Mouse (Mus musculus): Measurements from ENCODE around the gene Gm20458. TPM values are rescaled to one million over a fixed set of nuclear protein-coding genes. Genes with fewer than 3 reads are reported as not detected.

Gene Gm20458
- polyA plus RNA-seq, 1 experiment: not detected

- Histone ChIP-seq H3K9ac (ENCODE audit: low read depth, poor library complexity, severe bottlenecking) (no peak overlapping the region), H3K27me3 (ENCODE audit: control insufficient read depth, insufficient read depth, low read length, poor library complexity, severe bottlenecking) (no peaks in the 10 kb centered on the region), H3K36me3 (ENCODE audit: control insufficient read depth, insufficient read depth, low read length, poor library complexity, severe bottlenecking) (peaks cover 19% of the 10 kb centered on the region), H3K9me3 (replicated peaks; ENCODE audit: control insufficient read depth, insufficient read depth, low read length, poor library complexity, severe bottlenecking) (no peaks in the 10 kb centered on the region), H3K4me1 (ENCODE audit: control insufficient read depth, insufficient read depth, low read length) (peaks cover 5% of the 10 kb centered on the region), H3K27ac (ENCODE audit: insufficient read depth, low read length) (no peak overlapping the region), H3K4me3 (ENCODE audit: low read depth, low read length) (no peak overlapping the region)
- TF ChIP-seq CTCF (IDR thresholded peaks at IDR 0.05; ENCODE audit: low read depth, low read length) (no peak), POLR2A (IDR thresholded peaks at IDR 0.05; ENCODE audit: insufficient read depth, low read length) (no peak), EP300 (IDR thresholded peaks at IDR 0.05; ENCODE audit: insufficient read depth, low read depth, low read length) (no peak)
Measured at GRCm38 (mm10) chr2:164421306-164421705, 39.5 kb upstream of the Gm20458 start.

GRCm38 (mm10) chr2:164421979-164422378 is 38.8 kb upstream of the Gm20458 start:
- Histone ChIP-seq H3K4me1 (ENCODE audit: control insufficient read depth, insufficient read depth, low read length) (peaks cover 5% of the 10 kb centered on the region), H3K27me3 (ENCODE audit: control insufficient read depth, insufficient read depth, low read length, poor library complexity, severe bottlenecking) (no peaks in the 10 kb centered on the region), H3K27ac (ENCODE audit: insufficient read depth, low read length) (no peak overlapping the region), H3K36me3 (ENCODE audit: control insufficient read depth, insufficient read depth, low read length, poor library complexity, severe bottlenecking) (peaks cover 19% of the 10 kb centered on the region), H3K4me3 (ENCODE audit: low read depth, low read length) (no peak overlapping the region), H3K9ac (ENCODE audit: low read depth, poor library complexity, severe bottlenecking) (no peak overlapping the region), H3K9me3 (replicated peaks; ENCODE audit: control insufficient read depth, insufficient read depth, low read length, poor library complexity, severe bottlenecking) (no peaks in the 10 kb centered on the region)
- TF ChIP-seq CTCF (IDR thresholded peaks at IDR 0.05; ENCODE audit: low read depth, low read length) (no peak), POLR2A (IDR thresholded peaks at IDR 0.05; ENCODE audit: insufficient read depth, low read length) (no peak), EP300 (IDR thresholded peaks at IDR 0.05; ENCODE audit: insufficient read depth, low read depth, low read length) (no peak)

GRCm38 (mm10) chr2:164422675-164423393 is 37.9 kb upstream of the Gm20458 start:
- Histone ChIP-seq H3K9me3 (replicated peaks; ENCODE audit: control insufficient read depth, insufficient read depth, low read length, poor library complexity, severe bottlenecking) (no peaks in the 10 kb centered on the region), H3K36me3 (ENCODE audit: control insufficient read depth, insufficient read depth, low read length, poor library complexity, severe bottlenecking) (peaks cover 23% of the 10 kb centered on the region), H3K4me3 (ENCODE audit: low read depth, low read length) (no peak overlapping the region), H3K4me1 (ENCODE audit: control insufficient read depth, insufficient read depth, low read length) (peaks cover 4% of the 10 kb centered on the region), H3K27ac (ENCODE audit: insufficient read depth, low read length) (no peak overlapping the region), H3K27me3 (ENCODE audit: control insufficient read depth, insufficient read depth, low read length, poor library complexity, severe bottlenecking) (no peaks in the 10 kb centered on the region), H3K9ac (ENCODE audit: low read depth, poor library complexity, severe bottlenecking) (no peak overlapping the region)
- TF ChIP-seq EP300 (IDR thresholded peaks at IDR 0.05; ENCODE audit: insufficient read depth, low read depth, low read length) (no peak), CTCF (IDR thresholded peaks at IDR 0.05; ENCODE audit: low read depth, low read length) (no peak), POLR2A (IDR thresholded peaks at IDR 0.05; ENCODE audit: insufficient read depth, low read length) (no peak)

GRCm38 (mm10) chr2:164423464-164423863 is 37.3 kb upstream of the Gm20458 start:
- peaks cover 29% of the 10 kb centered on the region for H3K36me3 ChIP-seq (ENCODE audit: control insufficient read depth, insufficient read depth, low read length, poor library complexity, severe bottlenecking)
- H3K9me3 ChIP-seq (replicated peaks; ENCODE audit: control insufficient read depth, insufficient read depth, low read length, poor library complexity, severe bottlenecking): no peaks in the 10 kb centered on the region
- TF ChIP-seq EP300 (IDR thresholded peaks at IDR 0.05; ENCODE audit: insufficient read depth, low read depth, low read length): no peak
- no peak for TF ChIP-seq POLR2A (IDR thresholded peaks at IDR 0.05; ENCODE audit: insufficient read depth, low read length)
- no peak for TF ChIP-seq CTCF (IDR thresholded peaks at IDR 0.05; ENCODE audit: low read depth, low read length)
- no peaks in the 10 kb centered on the region for H3K27me3 ChIP-seq (ENCODE audit: control insufficient read depth, insufficient read depth, low read length, poor library complexity, severe bottlenecking)
- H3K4me1 ChIP-seq (ENCODE audit: control insufficient read depth, insufficient read depth, low read length): peaks cover 2% of the 10 kb centered on the region
- no peak overlapping the region for H3K9ac ChIP-seq (ENCODE audit: low read depth, poor library complexity, severe bottlenecking)
- H3K27ac ChIP-seq (ENCODE audit: insufficient read depth, low read length): no peak overlapping the region
- no peak overlapping the region for H3K4me3 ChIP-seq (ENCODE audit: low read depth, low read length)

GRCm38 (mm10) chr2:164424406-164424805 is 36.4 kb upstream of the Gm20458 start:
- no peaks in the 10 kb centered on the region for H3K9me3 ChIP-seq (replicated peaks; ENCODE audit: control insufficient read depth, insufficient read depth, low read length, poor library complexity, severe bottlenecking)
- H3K36me3 ChIP-seq (ENCODE audit: control insufficient read depth, insufficient read depth, low read length, poor library complexity, severe bottlenecking): peaks cover 39% of the 10 kb centered on the region
- no peak overlapping the region for H3K9ac ChIP-seq (ENCODE audit: low read depth, poor library complexity, severe bottlenecking)
- peaks cover 7% of the 10 kb centered on the region for H3K4me1 ChIP-seq (ENCODE audit: control insufficient read depth, insufficient read depth, low read length)
- TF ChIP-seq CTCF (IDR thresholded peaks at IDR 0.05; ENCODE audit: low read depth, low read length) (no peak), POLR2A (IDR thresholded peaks at IDR 0.05; ENCODE audit: insufficient read depth, low read length) (no peak), EP300 (IDR thresholded peaks at IDR 0.05; ENCODE audit: insufficient read depth, low read depth, low read length) (no peak)
- H3K27ac ChIP-seq (ENCODE audit: insufficient read depth, low read length): no peak overlapping the region
- H3K27me3 ChIP-seq (ENCODE audit: control insufficient read depth, insufficient read depth, low read length, poor library complexity, severe bottlenecking): no peaks in the 10 kb centered on the region
- H3K4me3 ChIP-seq (ENCODE audit: low read depth, low read length): no peak overlapping the region

GRCm38 (mm10) chr2:164425401-164425800 is 35.4 kb upstream of the Gm20458 start:
- no peak overlapping the region for H3K4me3 ChIP-seq (ENCODE audit: low read depth, low read length)
- TF ChIP-seq EP300 (IDR thresholded peaks at IDR 0.05; ENCODE audit: insufficient read depth, low read depth, low read length): no peak
- TF ChIP-seq CTCF (IDR thresholded peaks at IDR 0.05; ENCODE audit: low read depth, low read length): no peak
- TF ChIP-seq POLR2A (IDR thresholded peaks at IDR 0.05; ENCODE audit: insufficient read depth, low read length): no peak
- no peak overlapping the region for H3K9ac ChIP-seq (ENCODE audit: low read depth, poor library complexity, severe bottlenecking)
- H3K4me1 ChIP-seq (ENCODE audit: control insufficient read depth, insufficient read depth, low read length): peaks cover 7% of the 10 kb centered on the region
- no peaks in the 10 kb centered on the region for H3K27me3 ChIP-seq (ENCODE audit: control insufficient read depth, insufficient read depth, low read length, poor library complexity, severe bottlenecking)
- H3K36me3 ChIP-seq (ENCODE audit: control insufficient read depth, insufficient read depth, low read length, poor library complexity, severe bottlenecking): peaks cover 43% of the 10 kb centered on the region
- H3K9me3 ChIP-seq (replicated peaks; ENCODE audit: control insufficient read depth, insufficient read depth, low read length, poor library complexity, severe bottlenecking): no peaks in the 10 kb centered on the region
- H3K27ac ChIP-seq (ENCODE audit: insufficient read depth, low read length): no peak overlapping the region
